Mouse (Mus musculus): ENCODE data around the gene Coq8a.

GRCm38 (mm10) chr1:180148563-180148962 is 50.8 kb downstream of the Coq8a start:
- TF ChIP-seq CTCF (IDR thresholded peaks at IDR 0.05; ENCODE audit: borderline replicate concordance, insufficient read depth, low read depth, low read length) (no peak), POLR2A (IDR thresholded peaks at IDR 0.05; ENCODE audit: borderline replicate concordance, insufficient read depth, low read length) (no peak)
